Mouse (Mus musculus) heart, postnatal 0 days (tissue): Measurements from ENCODE around the gene Serpinf1. TPM values are rescaled to one million over a fixed set of nuclear protein-coding genes. Genes with fewer than 3 reads are reported as not detected.
A peak's percentile ranks its signal among the peaks of the same experiment; 100 is the strongest.

Experiments used
- ATAC-seq: fragments of 200-750 bp; cut with Nextera tagmentation; 2 replicates; pipeline ENCODE4 v1.8.0; 2017; ENCODE audit warnings: low read depth, moderate number of reproducible peaks, moderate library complexity; ENCODE audit not compliant: insufficient read depth
- DNase-seq: peaks from one replicate; pipeline ENCODE4 v3.0.0-alpha.2; 2016; ENCODE audit warnings: low spot score
- H3K27ac ChIP-seq: fragments of 300-500 bp; sonication (generic); 2 replicates; pipeline ENCODE4 v1.5.1; 2014; ENCODE audit warnings: low read depth, mild to moderate bottlenecking
- H3K27me3 ChIP-seq: fragments of 300-500 bp; sonication (generic); 2 replicates; pipeline ENCODE4 v1.6.1; 2014; ENCODE audit warnings: low read length, mixed read lengths; ENCODE audit not compliant: control insufficient read depth, insufficient read depth
- H3K36me3 ChIP-seq: fragments of 300-500 bp; sonication (generic); replicated peaks from 2 replicates; pipeline ENCODE4 v1.6.1; 2014; ENCODE audit warnings: low read length, mixed read lengths; ENCODE audit not compliant: control insufficient read depth, insufficient read depth
- H3K4me1 ChIP-seq: fragments of 300-500 bp; sonication (generic); 2 replicates; pipeline ENCODE4 v1.6.1; 2014; ENCODE audit warnings: antibody characterized with exemption; ENCODE audit not compliant: control insufficient read depth, insufficient read depth
- H3K4me2 ChIP-seq: fragments of 300-500 bp; sonication (generic); 2 replicates; pipeline ENCODE4 v1.6.1; 2014; ENCODE audit warnings: low read depth, mild to moderate bottlenecking, low read length, moderate library complexity
- H3K4me3 ChIP-seq: fragments of 300-500 bp; sonication (generic); 2 replicates; pipeline ENCODE4 v1.5.1; 2014; ENCODE audit warnings: low read depth, low read length
- H3K9ac ChIP-seq: fragments of 300-500 bp; sonication (generic); replicated peaks from 2 replicates; pipeline ENCODE4 v1.6.1; 2014; ENCODE audit warnings: low read depth, low read length, mixed read lengths
- H3K9me3 ChIP-seq: fragments of 300-500 bp; sonication (generic); replicated peaks from 2 replicates; pipeline ENCODE4 v1.6.1; 2016; ENCODE audit warnings: low read length; ENCODE audit not compliant: control insufficient read depth
- CTCF ChIP-seq: IDR thresholded peaks from 2 replicates; pipeline ENCODE4 v1.5.1; 2016; ENCODE audit warnings: antibody characterized with exemption, control low read depth, low read depth
- EP300 ChIP-seq: IDR thresholded peaks from 2 replicates; pipeline ENCODE4 v1.6.1; 2016; ENCODE audit warnings: antibody characterized with exemption, low read depth
- WGBS: fragments of 180-500 bp; shearing (Covaris S2); extraction: QIAGEN DNeasy Blood & Tissue Kit; methylation state at CpG from one replicate; pipeline ENCODE4 v1.1.7; 2014; 5-methylcytosine and 5-hydroxymethylcytosine counted together
- polyA plus RNA-seq: library from polyadenylated mRNA; unstranded; fragments of >200 nt; fragmentation: Nextera tagmentation; extraction: Ambion mirVana; gene quantifications from 2 replicates; pipeline ENCODE4 v1.2.1, GENCODE M21; 2015
- total RNA-seq: library from RNA; depleted of rRNA; stranded (reverse); fragments of >200 nt; gene quantifications from 2 replicates; pipeline ENCODE4 v1.2.3, GENCODE M21; 2014; ENCODE audit warnings: low replicate concordance

Serpinf1 gene
- total and polyA plus RNA-seq, 2 experiments from 2014 or later, result 20.4 to 112 TPM

DNA sequence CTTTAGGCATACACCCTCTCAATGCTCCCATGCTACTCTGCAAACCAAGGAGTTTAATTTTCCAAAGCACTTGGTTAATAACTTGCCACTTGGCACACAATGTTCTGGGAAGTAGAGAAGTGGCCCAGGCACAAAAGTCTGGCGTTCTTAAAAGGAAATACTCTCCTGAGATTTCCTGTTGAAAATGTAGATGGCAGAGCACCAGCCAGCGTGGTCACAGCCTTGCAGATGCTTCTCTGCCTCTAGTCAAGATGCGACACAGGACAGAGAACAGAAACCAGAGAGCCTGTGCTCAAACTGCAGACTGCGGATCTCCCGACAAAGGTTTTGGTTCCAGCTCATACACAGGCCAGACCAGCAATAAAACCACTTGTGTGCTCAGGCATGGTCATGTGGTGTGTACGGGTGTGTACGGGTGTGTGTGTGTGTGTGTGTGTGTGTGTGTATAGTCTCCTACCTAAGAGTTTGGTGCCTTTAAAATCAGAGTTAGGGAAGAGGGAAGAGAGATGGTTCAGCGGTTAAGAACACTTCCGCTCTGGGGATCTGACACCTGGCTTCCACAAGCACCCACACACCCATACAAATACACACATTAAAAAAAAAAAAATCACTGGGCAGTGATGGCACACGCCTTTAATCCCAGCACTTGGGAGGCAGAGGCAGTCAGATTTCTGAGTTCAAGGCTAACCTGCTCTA lies 32.7 kb upstream of the Serpinf1 start:
- DNase-seq (no peak), ATAC-seq (no peak)
- peak overlapping the region; percentile 93 for H3K4me2 ChIP-seq
- no peaks in the 10 kb centered on the region for H3K9me3 ChIP-seq
- H3K4me3 ChIP-seq, result peak overlapping the region; percentile 60
- H3K36me3 ChIP-seq, result peaks cover 19% of the 10 kb centered on the region; the same call in 1 of the 2 replicates
- H3K9ac ChIP-seq, result no peak overlapping the region; the same call in 1 of the 2 replicates
- TF ChIP-seq CTCF (no peak), EP300 (no peak)
- 64% methylated on average over 10 of the region's 10 CpGs for WGBS
- no peaks in the 10 kb centered on the region for H3K27me3 ChIP-seq
- peaks cover 27% of the 10 kb centered on the region for H3K4me1 ChIP-seq
- H3K27ac ChIP-seq, result peak overlapping the region; percentile 57

DNA sequence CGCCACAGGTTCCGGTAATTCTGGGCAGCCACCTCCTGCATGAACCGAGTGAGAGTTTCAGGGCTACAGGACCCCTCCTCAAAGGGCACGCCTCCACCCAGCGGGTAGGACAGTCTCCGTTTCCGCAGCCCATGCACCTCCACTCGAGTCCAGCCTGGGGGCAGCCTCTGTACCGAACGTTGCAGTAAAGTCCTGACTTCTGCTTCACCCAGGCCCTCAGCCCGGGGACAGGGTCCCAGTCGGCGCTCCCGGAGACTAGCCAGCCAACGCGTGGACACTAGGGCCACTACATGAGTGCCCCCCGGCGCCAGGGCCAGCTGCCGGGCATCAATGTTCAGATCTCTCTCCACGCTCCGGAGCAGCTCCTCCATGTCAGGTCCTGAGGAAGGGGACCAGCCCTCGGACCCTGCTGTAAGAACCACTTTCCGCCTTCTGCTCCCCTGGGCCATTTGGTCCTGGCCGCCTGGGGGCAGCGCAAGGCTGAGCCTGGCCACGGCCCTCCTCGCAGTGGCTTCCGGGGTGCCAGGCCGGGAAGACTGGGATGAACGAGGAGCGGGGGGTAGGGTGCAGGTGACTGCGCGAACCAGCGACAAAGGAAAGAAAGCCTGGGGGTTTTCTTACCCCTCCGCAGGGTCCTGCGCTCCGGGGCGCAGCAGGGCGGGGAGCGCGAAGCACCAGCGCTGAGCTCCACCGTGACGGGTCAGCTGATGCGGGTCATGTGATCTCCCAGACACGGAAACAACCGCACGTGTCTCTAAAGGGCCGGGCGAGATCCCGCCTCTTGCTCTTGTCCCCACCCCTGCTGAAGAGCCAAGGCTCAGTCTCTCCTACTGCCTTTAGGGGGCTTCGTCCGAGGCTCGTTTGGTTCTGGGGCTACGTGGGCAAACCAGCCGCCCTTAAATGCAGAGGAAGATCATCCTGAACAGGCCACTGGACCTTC lies 31.8 kb upstream of the Serpinf1 start, which contains the start of gene Wdr81:
Gene Wdr81 (minus strand): TSS at position 727 of the 940 bp plus-strand sequence.
- peak; percentile 95 for DNase-seq
- peak within 1 kb of the TSS; percentile 93 for H3K4me2 ChIP-seq

DNA sequence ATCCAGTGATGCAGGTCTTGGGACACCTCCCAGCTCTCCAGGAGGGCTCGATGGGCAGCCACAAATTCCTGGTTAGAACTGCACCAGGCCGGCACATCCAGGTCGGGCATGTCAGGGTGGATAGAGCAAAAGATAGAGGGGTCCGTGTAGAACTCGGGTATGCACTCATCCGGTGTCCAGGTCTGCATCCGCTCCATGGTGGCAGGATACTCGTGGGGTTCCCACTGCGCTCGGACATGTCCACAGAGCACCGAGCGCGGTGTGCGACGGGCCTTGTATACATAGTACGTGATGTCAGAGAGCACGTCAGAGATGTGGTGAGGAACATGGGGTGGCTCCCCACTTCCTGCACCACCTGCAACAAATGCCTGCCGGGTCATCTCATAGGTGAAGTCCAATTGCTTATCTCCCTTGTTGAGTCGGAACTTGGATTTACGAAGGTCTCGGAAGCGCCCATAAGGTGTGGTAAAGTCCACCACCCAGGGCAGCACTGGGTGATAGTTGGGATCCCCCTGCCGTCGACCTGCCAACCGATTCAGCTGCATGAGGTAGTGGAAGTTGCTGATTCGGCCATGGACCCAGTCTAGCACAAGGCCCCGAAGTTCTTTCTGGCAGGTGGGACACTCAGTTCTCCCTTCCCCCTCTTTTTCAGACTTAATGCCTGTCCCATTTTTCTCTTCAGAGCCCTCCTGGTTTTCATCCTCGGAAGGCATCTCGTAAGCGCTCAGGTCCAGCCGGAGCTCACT lies 30.5 kb upstream of the Serpinf1 start:
- Histone ChIP-seq H3K4me3 (no peak overlapping the region), H3K4me1 (peaks cover 15% of the 10 kb centered on the region), H3K4me2 (no peak overlapping the region), H3K9me3 (no peaks in the 10 kb centered on the region), H3K27me3 (no peaks in the 10 kb centered on the region), H3K27ac (no peak overlapping the region), H3K9ac (no peak overlapping the region), H3K36me3 (peaks cover 35% of the 10 kb centered on the region)
- ATAC-seq, result no peak
- 92% methylated on average over 31 of the region's 31 CpGs for WGBS
- no peak for TF ChIP-seq CTCF
- no peak for TF ChIP-seq EP300
- DNase-seq, result no peak

More for the DNA sequence above, 31.8 kb upstream of the Serpinf1 start, which contains the start of gene Wdr81:
- Histone ChIP-seq H3K36me3 (peaks cover 22% of the 10 kb centered on the region), H3K4me3 (peak within 1 kb of the TSS; percentile 60), H3K27ac (peak within 1 kb of the TSS; percentile 57), H3K4me1 (peaks cover 18% of the 10 kb centered on the region), H3K9ac (peak within 1 kb of the TSS; percentile 64), H3K9me3 (no peaks in the 10 kb centered on the region), H3K27me3 (no peaks in the 10 kb centered on the region)
- TF ChIP-seq EP300 (peak; percentile 78; the same call in 1 of the 2 replicates), CTCF (peak; percentile 51)
- WGBS, result 2% methylated on average over 56 of the region's 56 CpGs
- ATAC-seq, result peak; percentile 94

GRCm38 (mm10) chr11:75452081-75452480 lies 29.6 kb upstream of the Serpinf1 start:
- H3K9ac ChIP-seq, result no peak overlapping the region
- TF ChIP-seq EP300, result no peak
- no peak for TF ChIP-seq CTCF
- no peak overlapping the region for H3K27ac ChIP-seq
- no peak overlapping the region for H3K4me2 ChIP-seq
- H3K4me1 ChIP-seq, result peaks cover 15% of the 10 kb centered on the region
- no peaks in the 10 kb centered on the region for H3K27me3 ChIP-seq
- 84% methylated on average over 8 of the region's 8 CpGs for WGBS
- no peak for DNase-seq
- no peaks in the 10 kb centered on the region for H3K9me3 ChIP-seq
- no peak overlapping the region for H3K4me3 ChIP-seq
- no peak for ATAC-seq
- H3K36me3 ChIP-seq, result peaks cover 44% of the 10 kb centered on the region

DNA sequence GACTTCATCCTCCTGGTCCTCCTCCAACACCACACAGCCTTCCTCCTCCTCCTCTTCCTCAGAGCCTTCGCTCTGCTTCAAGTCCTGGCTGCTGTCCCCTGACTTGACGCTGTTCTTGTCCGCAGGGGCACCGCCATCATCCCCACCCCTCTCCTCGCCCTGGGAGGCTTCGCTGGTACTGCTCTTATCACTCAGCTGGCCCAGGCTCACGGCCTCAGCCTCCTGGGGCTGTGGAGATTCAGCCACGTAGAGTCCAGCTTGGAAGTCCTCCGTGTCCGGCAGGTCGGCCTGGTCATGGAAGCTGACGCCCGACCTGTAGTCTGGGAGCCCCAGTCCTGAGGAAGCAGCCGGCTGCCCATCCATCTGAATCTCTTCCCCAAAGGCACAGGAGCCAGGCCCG lies 28.4 kb upstream of the Serpinf1 start:
- ATAC-seq (no peak), DNase-seq (no peak)
- 76% methylated on average over 15 of the region's 15 CpGs for WGBS
- Histone ChIP-seq H3K27me3 (no peaks in the 10 kb centered on the region), H3K4me2 (no peak overlapping the region), H3K27ac (no peak overlapping the region), H3K4me3 (no peak overlapping the region), H3K36me3 (peaks cover 49% of the 10 kb centered on the region), H3K4me1 (peaks cover 15% of the 10 kb centered on the region), H3K9me3 (no peaks in the 10 kb centered on the region), H3K9ac (0 out of 2 replicates have a peak overlapping the region, but pooled peaks have one; percentile 19)
- TF ChIP-seq CTCF, result no peak
- no peak for TF ChIP-seq EP300
